Mouse (Mus musculus) embryonic facial prominence, embryonic 12.5 days (tissue): Measurements from ENCODE around the gene Slamf8. TPM values are rescaled to one million over a fixed set of nuclear protein-coding genes. Genes with fewer than 3 reads are reported as not detected.

Experiments used
- ATAC-seq: fragments of 200-750 bp; cut with Nextera tagmentation; 2 replicates; pipeline ENCODE4 v1.8.0; 2017; ENCODE audit not compliant: insufficient number of reproducible peaks, insufficient read depth, low FRiP score, low TSS enrichment
- H3K27ac ChIP-seq: fragments of 300-500 bp; sonication (generic); 2 replicates; pipeline ENCODE4 v1.5.1; 2016; ENCODE audit warnings: mild to moderate bottlenecking
- H3K27me3 ChIP-seq: fragments of 300-500 bp; sonication (generic); 2 replicates; pipeline ENCODE4 v1.6.1; 2016; ENCODE audit warnings: mild to moderate bottlenecking, moderate library complexity
- H3K36me3 ChIP-seq: fragments of 300-500 bp; sonication (generic); 2 replicates; pipeline ENCODE4 v1.6.1; 2016; ENCODE audit warnings: mild to moderate bottlenecking
- H3K4me1 ChIP-seq: fragments of 300-500 bp; sonication (generic); 2 replicates; pipeline ENCODE4 v1.6.1; 2016
- H3K4me2 ChIP-seq: fragments of 300-500 bp; sonication (generic); replicated peaks from 2 replicates; pipeline ENCODE4 v1.6.1; 2016; ENCODE audit warnings: mild to moderate bottlenecking, moderate library complexity
- H3K4me3 ChIP-seq: fragments of 300-500 bp; sonication (generic); 2 replicates; pipeline ENCODE4 v1.5.1; 2016; ENCODE audit warnings: mild to moderate bottlenecking
- H3K9ac ChIP-seq: fragments of 300-500 bp; sonication (generic); 2 replicates; pipeline ENCODE4 v1.6.1; 2016; ENCODE audit warnings: mild to moderate bottlenecking, moderate library complexity
- H3K9me3 ChIP-seq: fragments of 300-500 bp; sonication (generic); 2 replicates; pipeline ENCODE4 v1.6.1; 2016; ENCODE audit warnings: mild to moderate bottlenecking, moderate library complexity
- WGBS: fragments of 180-500 bp; shearing (Covaris S2); methylation state at CpG from one replicate; pipeline ENCODE4 v1.1.7; 2016; 5-methylcytosine and 5-hydroxymethylcytosine counted together
- polyA plus RNA-seq: library from polyadenylated mRNA; unstranded; fragments of >200 nt; fragmentation: Nextera tagmentation; extraction: Ambion mirVana; gene quantifications from 2 replicates; pipeline ENCODE4 v1.2.1, GENCODE M21; 2016

The Slamf8 gene
- polyA plus RNA-seq, 1 experiment from 2014 or later, result not detected

DNA sequence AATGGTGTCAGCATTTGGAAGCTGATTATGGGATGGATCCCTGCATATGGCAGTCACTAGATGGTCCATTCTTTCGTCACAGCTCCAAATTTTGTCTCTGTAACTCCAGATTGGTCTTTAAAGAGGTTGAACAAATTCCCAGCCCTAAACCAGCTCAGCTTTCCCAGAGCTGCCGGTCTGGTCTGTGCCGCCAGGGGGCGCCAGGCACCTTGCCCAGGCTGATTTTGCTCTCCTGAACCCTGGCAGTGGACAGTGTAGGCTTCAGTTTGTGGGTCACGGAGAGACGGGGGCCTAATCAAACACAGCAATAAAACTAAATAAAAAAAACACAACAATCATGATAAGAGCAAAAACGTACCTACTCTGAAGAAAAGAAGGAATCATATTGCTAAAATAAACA lies 28.9 kb upstream of the Slamf8 start:
- Histone ChIP-seq H3K4me3 (no peak overlapping the region), H3K9me3 (no peaks in the 10 kb centered on the region), H3K27ac (no peak overlapping the region), H3K4me2 (no peak overlapping the region), H3K27me3 (no peaks in the 10 kb centered on the region), H3K4me1 (peaks cover 16% of the 10 kb centered on the region), H3K36me3 (no peaks in the 10 kb centered on the region), H3K9ac (no peak overlapping the region)
- no peak for ATAC-seq
- WGBS, result 18% methylated on average over 7 of the region's 7 CpGs

DNA sequence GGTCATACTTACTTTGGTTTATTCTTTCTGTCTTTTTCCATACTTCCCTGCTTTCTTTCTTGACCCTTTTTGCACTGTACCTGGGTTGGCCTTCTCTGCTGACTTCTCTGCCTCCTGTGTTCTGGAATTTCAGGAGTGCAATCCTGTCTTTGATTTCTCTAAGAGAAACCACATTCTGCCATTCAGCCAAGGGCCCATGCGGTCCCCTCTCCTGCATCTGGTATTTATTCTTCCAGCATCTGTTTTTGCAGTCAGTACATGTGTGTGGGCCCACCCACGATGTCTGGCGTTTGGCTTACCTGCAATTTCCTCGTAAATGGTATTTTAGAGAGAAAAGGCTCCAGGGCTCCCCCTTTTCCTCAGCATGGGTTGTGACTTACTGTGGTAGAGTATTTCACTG lies 27.8 kb upstream of the Slamf8 start:
- ATAC-seq, result peak; percentile 50; the same call in 1 of the 2 replicates
- Histone ChIP-seq H3K4me2 (peak overlapping the region; percentile 58), H3K9ac (no peak overlapping the region), H3K27ac (no peak overlapping the region), H3K36me3 (no peaks in the 10 kb centered on the region), H3K27me3 (no peaks in the 10 kb centered on the region), H3K9me3 (no peaks in the 10 kb centered on the region), H3K4me1 (peaks cover 16% of the 10 kb centered on the region), H3K4me3 (no peak overlapping the region)
- WGBS, result 13% methylated on average over 4 of the region's 4 CpGs

DNA sequence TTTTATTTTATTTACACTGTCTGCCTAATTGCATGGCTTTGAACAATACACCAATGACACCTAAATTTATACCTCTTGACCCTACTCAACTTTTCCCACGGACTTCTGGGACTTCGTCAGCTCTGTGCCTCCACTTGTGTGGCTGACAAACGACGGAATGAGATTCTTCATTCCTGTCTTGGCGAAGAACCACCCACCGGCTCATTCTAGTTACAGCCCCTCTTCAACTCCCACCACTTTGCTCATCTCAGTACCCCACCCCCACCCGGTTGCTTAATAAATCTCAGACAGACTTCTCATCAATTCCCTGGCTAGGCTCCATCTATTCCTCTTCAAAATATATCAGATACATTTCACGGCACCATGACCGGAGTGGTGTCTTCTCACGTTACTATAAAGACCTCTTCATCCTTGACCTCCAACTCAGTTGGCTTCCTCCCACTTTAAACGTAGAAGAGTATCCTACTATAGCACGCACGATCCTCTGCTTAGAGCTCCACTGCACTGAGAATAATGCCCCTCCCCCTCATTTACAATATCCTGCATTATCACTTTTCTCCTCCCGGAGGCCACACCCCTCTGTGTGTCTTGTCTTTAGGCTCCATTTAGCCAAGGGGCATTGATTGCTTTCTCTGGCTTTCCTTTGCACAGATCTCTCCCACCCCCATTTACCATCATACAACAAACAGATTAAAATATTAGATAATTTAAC lies 27.2 kb upstream of the Slamf8 start:
- WGBS, result 22% methylated on average over 14 of the region's 14 CpGs
- Histone ChIP-seq H3K27ac (no peak overlapping the region), H3K36me3 (no peaks in the 10 kb centered on the region), H3K4me2 (peak overlapping the region; percentile 58), H3K4me1 (peaks cover 16% of the 10 kb centered on the region), H3K9ac (no peak overlapping the region), H3K4me3 (peak overlapping the region; percentile 28; the same call in 1 of the 2 replicates), H3K27me3 (no peaks in the 10 kb centered on the region), H3K9me3 (no peaks in the 10 kb centered on the region)
- ATAC-seq, result no peak

DNA sequence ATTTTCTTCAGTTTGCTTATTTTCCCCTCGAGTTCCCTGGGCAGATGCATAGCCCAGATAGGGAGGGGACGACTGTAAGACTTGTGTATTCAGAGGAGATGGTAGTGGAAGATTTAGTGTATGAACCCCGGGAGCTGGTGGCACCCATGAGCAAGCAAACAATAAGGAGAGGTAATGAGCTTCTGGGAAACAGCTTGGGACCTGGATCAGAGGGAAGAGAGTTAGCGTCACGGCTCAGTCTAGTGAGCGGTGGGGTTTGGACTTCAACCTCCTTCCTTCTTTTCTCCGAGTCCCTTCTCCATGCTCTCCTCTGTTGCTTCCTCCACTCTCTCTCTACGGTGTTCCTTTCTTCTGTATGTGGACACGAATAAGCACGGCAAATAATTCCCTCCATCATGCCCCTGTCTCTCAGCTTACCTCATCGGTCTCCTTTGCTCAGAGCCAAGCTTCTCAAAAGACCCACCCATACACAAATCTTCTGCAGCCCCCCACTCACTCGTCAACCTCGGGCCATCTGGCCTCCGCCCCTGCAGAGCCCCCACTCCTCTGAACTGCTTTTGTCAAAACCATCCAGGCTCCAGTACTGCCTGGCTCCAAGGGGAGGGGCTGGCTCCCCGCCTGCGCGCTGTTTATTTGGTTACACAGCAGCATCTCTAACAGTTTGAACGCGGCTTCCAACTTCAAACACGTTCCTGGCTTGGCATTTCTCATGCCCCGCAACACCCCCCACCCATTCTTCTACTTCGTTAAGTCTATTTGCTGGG lies 26.4 kb upstream of the Slamf8 start:
- Histone ChIP-seq H3K36me3 (no peaks in the 10 kb centered on the region), H3K4me1 (peaks cover 16% of the 10 kb centered on the region), H3K4me2 (peak overlapping the region; percentile 58), H3K9me3 (no peaks in the 10 kb centered on the region), H3K4me3 (peak overlapping the region; percentile 28), H3K27me3 (no peaks in the 10 kb centered on the region), H3K9ac (peak overlapping the region; percentile 40; the same call in 1 of the 2 replicates), H3K27ac (no peak overlapping the region)
- 21% methylated on average over 22 of the region's 22 CpGs for WGBS
- ATAC-seq, result peak; percentile 53

DNA sequence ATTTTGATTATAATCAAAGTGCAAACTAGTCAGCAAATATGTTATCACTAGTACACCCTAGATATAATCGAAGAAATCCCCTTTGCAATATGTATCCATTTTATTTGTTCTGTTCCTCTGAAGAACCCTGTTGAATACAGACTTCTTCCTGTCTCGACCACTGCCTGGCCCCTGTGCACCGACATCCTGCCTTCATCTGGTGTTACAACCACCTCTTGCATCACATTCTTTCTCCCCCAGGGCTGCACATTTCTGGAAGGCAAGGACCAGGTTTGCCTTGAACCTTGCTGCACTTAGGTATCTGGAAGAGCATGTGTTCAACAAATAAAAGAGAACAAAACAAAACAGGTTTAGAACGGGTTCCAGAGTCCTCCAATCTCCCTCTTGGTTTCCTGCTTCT lies 25.0 kb upstream of the Slamf8 start:
- no peaks in the 10 kb centered on the region for H3K36me3 ChIP-seq
- no peaks in the 10 kb centered on the region for H3K9me3 ChIP-seq
- no peak overlapping the region for H3K4me3 ChIP-seq
- H3K27ac ChIP-seq, result no peak overlapping the region
- 0 out of 2 replicates have a peak, but pooled peaks cover 3% of the 10 kb centered on the region for H3K27me3 ChIP-seq
- no peak overlapping the region for H3K4me2 ChIP-seq
- no peak overlapping the region for H3K9ac ChIP-seq
- peaks cover 16% of the 10 kb centered on the region for H3K4me1 ChIP-seq
- no peak for ATAC-seq
- 71% methylated on average over 4 of the region's 4 CpGs for WGBS

DNA sequence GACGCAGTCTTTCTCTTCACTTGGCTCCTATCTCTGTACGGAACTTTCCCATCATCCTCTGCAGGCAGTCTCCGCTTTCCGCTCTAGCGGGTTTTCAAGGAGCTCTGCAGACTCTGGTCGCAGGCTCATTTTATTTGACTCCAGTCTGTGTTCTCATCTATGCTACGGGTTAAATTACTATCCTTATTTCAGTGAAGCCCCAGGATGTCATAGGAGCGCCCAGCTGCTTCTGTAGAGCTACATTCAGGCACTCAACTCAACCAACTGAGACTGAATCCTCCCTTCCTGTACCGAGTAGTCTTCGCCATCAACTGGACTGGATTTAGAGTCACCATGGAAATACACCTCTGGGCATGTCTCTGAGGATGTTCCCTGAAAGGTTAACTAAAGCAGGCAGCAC lies 24.3 kb upstream of the Slamf8 start:
- Histone ChIP-seq H3K4me3 (no peak overlapping the region), H3K4me1 (peaks cover 16% of the 10 kb centered on the region), H3K27ac (no peak overlapping the region), H3K9ac (no peak overlapping the region), H3K36me3 (no peaks in the 10 kb centered on the region), H3K4me2 (no peak overlapping the region), H3K9me3 (no peaks in the 10 kb centered on the region), H3K27me3 (0 out of 2 replicates have a peak, but pooled peaks cover 5% of the 10 kb centered on the region)
- ATAC-seq, result no peak
- 85% methylated on average over 10 of the region's 10 CpGs for WGBS

DNA sequence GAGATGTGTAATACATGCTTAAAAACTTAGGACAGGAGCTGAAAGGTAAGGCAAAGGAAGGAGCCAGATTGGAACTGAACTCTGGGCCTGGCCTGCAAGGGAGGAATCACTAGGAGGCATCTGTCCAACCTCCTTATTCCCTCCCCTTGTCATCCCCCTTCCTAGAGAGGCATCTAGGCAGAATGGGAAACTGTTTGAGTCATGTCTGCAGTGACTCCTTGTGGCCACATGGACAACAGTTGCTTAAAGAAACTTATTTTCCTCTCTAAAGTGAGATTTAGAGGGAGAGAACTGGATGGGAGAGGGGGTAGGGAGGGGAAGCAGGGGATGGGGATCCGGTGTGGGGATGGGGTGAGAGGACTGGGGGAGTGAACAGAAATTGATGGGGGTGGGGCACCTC lies 22.4 kb upstream of the Slamf8 start:
- Histone ChIP-seq H3K4me3 (no peak overlapping the region), H3K4me2 (no peak overlapping the region), H3K36me3 (no peaks in the 10 kb centered on the region), H3K27ac (no peak overlapping the region), H3K27me3 (0 out of 2 replicates have a peak, but pooled peaks cover 5% of the 10 kb centered on the region), H3K9ac (no peak overlapping the region), H3K4me1 (peaks cover 10% of the 10 kb centered on the region), H3K9me3 (no peaks in the 10 kb centered on the region)
- no peak for ATAC-seq
- whole genome bisulfite sequencing, result 59% methylated on average over 1 of the region's 1 CpGs

DNA sequence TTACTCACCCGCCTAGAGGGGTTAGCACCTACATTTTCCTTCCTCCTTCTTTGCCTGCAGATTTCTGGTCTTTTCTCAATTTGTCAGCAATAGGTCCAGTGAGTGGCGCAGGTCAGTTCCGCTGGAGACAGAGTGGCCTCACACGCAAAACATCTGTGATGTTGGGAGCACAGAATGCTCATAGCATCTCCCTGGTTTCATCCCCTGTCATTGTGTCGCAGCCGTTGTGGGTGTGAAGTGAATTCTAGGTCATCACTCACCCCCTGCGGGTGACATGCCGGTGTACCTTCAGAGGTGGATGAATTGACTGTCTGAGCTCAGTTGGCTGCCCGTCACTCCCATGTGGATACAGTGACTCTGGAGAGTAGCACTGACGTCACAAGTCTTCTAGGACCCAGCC lies 20.9 kb upstream of the Slamf8 start:
- no peaks in the 10 kb centered on the region for H3K4me1 ChIP-seq
- H3K4me3 ChIP-seq, result no peak overlapping the region
- WGBS, result 88% methylated on average over 10 of the region's 10 CpGs
- no peak overlapping the region for H3K27ac ChIP-seq
- 0 out of 2 replicates have a peak, but pooled peaks cover 5% of the 10 kb centered on the region for H3K27me3 ChIP-seq
- H3K9ac ChIP-seq, result no peak overlapping the region
- H3K36me3 ChIP-seq, result no peaks in the 10 kb centered on the region
- no peak for ATAC-seq
- no peak overlapping the region for H3K4me2 ChIP-seq
- no peaks in the 10 kb centered on the region for H3K9me3 ChIP-seq

DNA sequence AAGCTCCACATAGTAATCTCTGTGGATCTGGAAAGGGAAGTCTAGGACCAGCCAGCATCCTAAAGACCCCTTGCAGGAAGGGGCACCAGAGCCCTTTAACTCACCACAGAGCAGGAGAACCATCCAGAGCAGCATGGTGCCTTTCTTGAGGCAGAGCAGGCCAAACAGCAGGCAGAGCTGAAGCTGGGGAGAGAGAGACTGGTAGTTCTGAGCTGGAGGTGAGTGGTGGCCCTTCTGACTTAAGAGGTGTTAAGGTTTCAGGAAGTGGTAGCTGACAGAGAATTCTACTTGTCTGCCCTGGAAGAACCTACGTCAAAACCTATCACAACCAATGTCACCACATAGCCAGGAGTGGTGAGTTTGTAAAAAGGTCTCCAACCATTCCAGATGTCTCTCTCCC lies 12.0 kb upstream of the Slamf8 start, which contains the start of gene Fcrl6:
Fcrl6 (minus strand) TSS at position 226 of the 400 bp plus-strand sequence.
- Histone ChIP-seq H3K9ac (no peak within 1 kb of the TSS), H3K4me2 (no peak within 1 kb of the TSS), H3K36me3 (no peaks in the 10 kb centered on the region), H3K4me3 (no peak within 1 kb of the TSS), H3K4me1 (no peaks in the 10 kb centered on the region), H3K9me3 (no peaks in the 10 kb centered on the region), H3K27ac (no peak within 1 kb of the TSS), H3K27me3 (no peaks in the 10 kb centered on the region)
- 59% methylated on average over 1 of the region's 1 CpGs for WGBS
- no peak for ATAC-seq

DNA sequence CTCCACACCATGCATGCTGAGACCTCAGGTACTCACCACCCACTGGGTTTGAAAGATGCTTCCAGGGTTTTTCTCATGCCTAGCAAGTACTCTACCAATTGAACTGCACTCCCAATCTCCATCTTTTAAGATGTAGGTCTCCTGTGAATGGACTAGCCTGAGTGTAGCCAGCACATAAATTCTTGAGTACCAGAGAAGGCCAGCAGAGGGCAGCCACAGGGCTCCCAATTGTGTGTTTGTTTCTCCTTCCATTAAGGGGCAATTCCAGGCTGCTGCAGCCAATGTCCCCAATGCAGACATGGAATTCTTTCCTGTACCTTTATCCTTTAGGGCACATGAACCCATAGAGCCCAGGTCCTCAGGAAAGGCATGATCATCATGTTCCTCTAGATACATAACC lies 4.1 kb upstream of the Slamf8 start:
- H3K27me3 ChIP-seq, result no peaks in the 10 kb centered on the region
- H3K4me3 ChIP-seq, result no peak overlapping the region
- H3K36me3 ChIP-seq, result no peaks in the 10 kb centered on the region
- H3K4me1 ChIP-seq, result no peaks in the 10 kb centered on the region
- no peak overlapping the region for H3K4me2 ChIP-seq
- H3K9ac ChIP-seq, result no peak overlapping the region
- ATAC-seq, result no peak
- no peak overlapping the region for H3K27ac ChIP-seq
- H3K9me3 ChIP-seq, result no peaks in the 10 kb centered on the region

DNA sequence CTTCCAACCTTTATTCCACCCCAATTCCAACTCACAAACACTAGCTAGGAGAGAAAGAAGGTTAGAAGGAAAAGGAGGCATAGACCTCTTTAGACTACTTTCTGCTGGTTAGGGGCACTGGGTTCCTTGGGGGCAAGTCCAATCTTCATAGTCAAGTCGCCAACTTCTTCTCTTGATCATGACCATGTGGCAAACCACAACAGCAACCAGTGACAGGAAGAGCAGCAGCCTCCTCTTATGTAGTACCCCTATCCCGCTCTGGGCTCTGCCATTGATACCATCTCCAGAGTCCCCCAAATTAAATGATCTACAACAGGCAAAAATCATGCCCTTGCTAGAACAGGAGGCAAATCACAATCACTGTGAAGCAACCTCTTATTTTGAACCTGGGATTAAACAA lies 3.6 kb upstream of the Slamf8 start:
- Histone ChIP-seq H3K4me1 (no peaks in the 10 kb centered on the region), H3K27ac (no peak overlapping the region), H3K9ac (no peak overlapping the region), H3K9me3 (no peaks in the 10 kb centered on the region), H3K27me3 (no peaks in the 10 kb centered on the region), H3K4me3 (no peak overlapping the region), H3K36me3 (no peaks in the 10 kb centered on the region), H3K4me2 (no peak overlapping the region)
- WGBS, result 77% methylated on average over 2 of the region's 2 CpGs
- ATAC-seq, result no peak

DNA sequence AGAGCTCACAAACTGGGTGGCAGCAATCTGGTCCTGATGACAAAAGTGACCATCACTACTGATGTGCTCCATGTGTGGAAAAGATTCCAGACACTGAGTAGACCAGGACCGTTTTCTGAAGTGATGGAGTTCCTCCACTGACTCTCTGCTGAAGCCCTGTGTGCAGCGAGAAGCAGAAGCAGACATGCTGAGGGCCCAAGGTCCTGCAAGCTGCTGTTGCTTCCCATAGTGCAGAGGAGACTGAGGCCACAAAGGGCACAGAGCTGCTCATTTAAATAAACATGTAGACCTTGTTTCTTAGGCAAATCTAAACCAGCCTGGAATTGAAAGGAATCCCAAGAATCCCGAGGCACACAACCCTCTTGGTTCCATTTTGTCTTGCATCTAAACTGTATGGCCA lies 3.0 kb upstream of the Slamf8 start:
- 61% methylated on average over 3 of the region's 3 CpGs for WGBS
- no peak overlapping the region for H3K4me3 ChIP-seq

More for the DNA sequence above, 3.0 kb upstream of the Slamf8 start:
- Histone ChIP-seq H3K27ac (no peak overlapping the region), H3K4me1 (no peaks in the 10 kb centered on the region), H3K36me3 (no peaks in the 10 kb centered on the region), H3K9me3 (no peaks in the 10 kb centered on the region), H3K4me2 (no peak overlapping the region), H3K27me3 (no peaks in the 10 kb centered on the region), H3K9ac (no peak overlapping the region)
- no peak for ATAC-seq
